Mouse (Mus musculus): Measurements from ENCODE around the gene Csad.

- TF ChIP-seq CTCF (IDR thresholded peaks at IDR 0.05; ENCODE audit: control insufficient read depth, insufficient read depth, low read length) (no peak), POLR2A (IDR thresholded peaks at IDR 0.05; ENCODE audit: borderline replicate concordance, control insufficient read depth, low read depth, low read length) (no peak)
Observed at GRCm38 (mm10) chr15:102194439-102194838, 10.1 kb downstream of the Csad start.
